Mouse (Mus musculus) heart, postnatal 10 days (tissue): ENCODE results near the gene Slain1. TPM values are rescaled to one million over a fixed set of nuclear protein-coding genes. Genes with fewer than 3 reads are reported as not detected.

ENCODE experiments used
- microRNA-seq, 2 experiments: library from miRNA; unstranded; fragments of <30 nt; microRNA quantifications; one replicate each; pipeline ENCODE4 v1.2.0; 2022
- total RNA-seq, 2 experiments: library from RNA; stranded (reverse); gene quantifications; 2 replicates each; pipeline ENCODE4 v1.2.3; 2021

Gene Slain1
- total RNA-seq, 2 experiments from 2014 or later: 0.12 to 0.38 TPM

Small RNA genes within 50 kb of the gene (microRNA-seq; reads per million reads assigned to microRNA genes)
- 0 reads per million in 2 experiments for gene Gm22877

Other genes starting within 250 kb of the Slain1 start
- gene Scel, start 136.9 kb upstream of the Slain1 start, total RNA-seq: under 1 TPM; 0.17 TPM
- gene Ednrb, start 194.2 kb downstream of the Slain1 start, total RNA-seq: 10 to 100 TPM; 29.9 to 32.3 TPM